Mouse (Mus musculus): Measurements from ENCODE around the gene Cenps. TPM values are rescaled to one million over a fixed set of nuclear protein-coding genes. Genes with fewer than 3 reads are reported as not detected.
A peak's percentile ranks its signal among the peaks of the same experiment; 100 is the strongest.

Cenps gene
- polyA plus RNA-seq, 1 experiment from 2014 or later = 35.1 TPM

GRCm38 (mm10) chr4:149154859-149155258 lies 17.4 kb upstream of the Cenps start:
- 97% methylated on average over 7 of the region's 7 CpGs for WGBS
- Histone ChIP-seq H3K4me3 (ENCODE audit: low read depth, low read length) (no peak overlapping the region), H3K9ac (replicated peaks; ENCODE audit: low read depth, low read length) (no peak overlapping the region), H3K27me3 (ENCODE audit: control insufficient read depth, insufficient read depth, low read length) (no peaks in the 10 kb centered on the region), H3K36me3 (ENCODE audit: control insufficient read depth, insufficient read depth, low read length) (peaks cover 87% of the 10 kb centered on the region), H3K4me1 (ENCODE audit: control insufficient read depth, insufficient read depth, low read length) (no peaks in the 10 kb centered on the region), H3K4me2 (replicated peaks; ENCODE audit: low read depth, low read length) (no peak overlapping the region), H3K27ac (ENCODE audit: low read length) (no peak overlapping the region), H3K9me3 (ENCODE audit: control insufficient read depth, low read depth, low read length) (no peaks in the 10 kb centered on the region)
- ATAC-seq (ENCODE audit: insufficient number of reproducible peaks, insufficient read depth, low FRiP score, low read depth) = no peak

- ATAC-seq (ENCODE audit: insufficient number of reproducible peaks, insufficient read depth, low FRiP score, low read depth) = no peak
- no peak overlapping the region for H3K9ac ChIP-seq (replicated peaks; ENCODE audit: low read depth, low read length)
- 89% methylated on average over 11 of the region's 11 CpGs for WGBS
- H3K4me1 ChIP-seq (ENCODE audit: control insufficient read depth, insufficient read depth, low read length) = peaks cover 5% of the 10 kb centered on the region; the same call in 1 of the 2 replicates
- H3K4me3 ChIP-seq (ENCODE audit: low read depth, low read length) = no peak overlapping the region
- no peak overlapping the region for H3K4me2 ChIP-seq (replicated peaks; ENCODE audit: low read depth, low read length)
- no peaks in the 10 kb centered on the region for H3K9me3 ChIP-seq (ENCODE audit: control insufficient read depth, low read depth, low read length)
- peaks cover 54% of the 10 kb centered on the region for H3K36me3 ChIP-seq (ENCODE audit: control insufficient read depth, insufficient read depth, low read length)
- H3K27ac ChIP-seq (ENCODE audit: low read length) = no peak overlapping the region
- H3K27me3 ChIP-seq (ENCODE audit: control insufficient read depth, insufficient read depth, low read length) = no peaks in the 10 kb centered on the region
Observed at GRCm38 (mm10) chr4:149150721-149151120, 13.3 kb upstream of the Cenps start.

- no peak overlapping the region for H3K27ac ChIP-seq (ENCODE audit: low read length)
- ATAC-seq (ENCODE audit: insufficient number of reproducible peaks, insufficient read depth, low FRiP score, low read depth) = no peak
- H3K9me3 ChIP-seq (ENCODE audit: control insufficient read depth, low read depth, low read length) = no peaks in the 10 kb centered on the region
- H3K4me1 ChIP-seq (ENCODE audit: control insufficient read depth, insufficient read depth, low read length) = peaks cover 5% of the 10 kb centered on the region; the same call in 1 of the 2 replicates
- no peaks in the 10 kb centered on the region for H3K27me3 ChIP-seq (ENCODE audit: control insufficient read depth, insufficient read depth, low read length)
- WGBS = 77% methylated on average over 11 of the region's 11 CpGs
- no peak overlapping the region for H3K4me2 ChIP-seq (replicated peaks; ENCODE audit: low read depth, low read length)
- H3K36me3 ChIP-seq (ENCODE audit: control insufficient read depth, insufficient read depth, low read length) = peaks cover 50% of the 10 kb centered on the region
- no peak overlapping the region for H3K4me3 ChIP-seq (ENCODE audit: low read depth, low read length)
- no peak overlapping the region for H3K9ac ChIP-seq (replicated peaks; ENCODE audit: low read depth, low read length)
Observed at GRCm38 (mm10) chr4:149150256-149150655, 12.8 kb upstream of the Cenps start.

- H3K27me3 ChIP-seq (ENCODE audit: control insufficient read depth, insufficient read depth, low read length) = no peaks in the 10 kb centered on the region
- H3K27ac ChIP-seq (ENCODE audit: low read length) = no peak overlapping the region
- no peak overlapping the region for H3K4me3 ChIP-seq (ENCODE audit: low read depth, low read length)
- no peak for ATAC-seq (ENCODE audit: insufficient number of reproducible peaks, insufficient read depth, low FRiP score, low read depth)
- WGBS = 69% methylated on average over 7 of the region's 7 CpGs
- H3K9me3 ChIP-seq (ENCODE audit: control insufficient read depth, low read depth, low read length) = no peaks in the 10 kb centered on the region
- peaks cover 5% of the 10 kb centered on the region; the same call in 1 of the 2 replicates for H3K4me1 ChIP-seq (ENCODE audit: control insufficient read depth, insufficient read depth, low read length)
- no peak overlapping the region for H3K4me2 ChIP-seq (replicated peaks; ENCODE audit: low read depth, low read length)
- H3K36me3 ChIP-seq (ENCODE audit: control insufficient read depth, insufficient read depth, low read length) = peaks cover 43% of the 10 kb centered on the region
- no peak overlapping the region for H3K9ac ChIP-seq (replicated peaks; ENCODE audit: low read depth, low read length)
Observed at GRCm38 (mm10) chr4:149149611-149150010, 12.2 kb upstream of the Cenps start.

GRCm38 (mm10) chr4:149149196-149149595 lies 11.8 kb upstream of the Cenps start:
- no peak overlapping the region for H3K4me3 ChIP-seq (ENCODE audit: low read depth, low read length)
- WGBS = 81% methylated on average over 9 of the region's 9 CpGs
- H3K27ac ChIP-seq (ENCODE audit: low read length) = no peak overlapping the region
- H3K9ac ChIP-seq (replicated peaks; ENCODE audit: low read depth, low read length) = no peak overlapping the region
- H3K27me3 ChIP-seq (ENCODE audit: control insufficient read depth, insufficient read depth, low read length) = no peaks in the 10 kb centered on the region
- ATAC-seq (ENCODE audit: insufficient number of reproducible peaks, insufficient read depth, low FRiP score, low read depth) = no peak
- peaks cover 5% of the 10 kb centered on the region; the same call in 1 of the 2 replicates for H3K4me1 ChIP-seq (ENCODE audit: control insufficient read depth, insufficient read depth, low read length)
- H3K9me3 ChIP-seq (ENCODE audit: control insufficient read depth, low read depth, low read length) = no peaks in the 10 kb centered on the region
- H3K36me3 ChIP-seq (ENCODE audit: control insufficient read depth, insufficient read depth, low read length) = peaks cover 39% of the 10 kb centered on the region
- H3K4me2 ChIP-seq (replicated peaks; ENCODE audit: low read depth, low read length) = no peak overlapping the region

GRCm38 (mm10) chr4:149148084-149148483 lies 10.7 kb upstream of the Cenps start:
- no peak for ATAC-seq (ENCODE audit: insufficient number of reproducible peaks, insufficient read depth, low FRiP score, low read depth)
- H3K4me3 ChIP-seq (ENCODE audit: low read depth, low read length) = no peak overlapping the region
- H3K27me3 ChIP-seq (ENCODE audit: control insufficient read depth, insufficient read depth, low read length) = no peaks in the 10 kb centered on the region
- H3K4me2 ChIP-seq (replicated peaks; ENCODE audit: low read depth, low read length) = no peak overlapping the region
- no peak overlapping the region for H3K9ac ChIP-seq (replicated peaks; ENCODE audit: low read depth, low read length)
- WGBS = 76% methylated on average over 4 of the region's 4 CpGs
- no peaks in the 10 kb centered on the region for H3K9me3 ChIP-seq (ENCODE audit: control insufficient read depth, low read depth, low read length)
- H3K36me3 ChIP-seq (ENCODE audit: control insufficient read depth, insufficient read depth, low read length) = peaks cover 28% of the 10 kb centered on the region
- peaks cover 5% of the 10 kb centered on the region; the same call in 1 of the 2 replicates for H3K4me1 ChIP-seq (ENCODE audit: control insufficient read depth, insufficient read depth, low read length)
- no peak overlapping the region; the same call in 1 of the 2 replicates for H3K27ac ChIP-seq (ENCODE audit: low read length)

- no peak overlapping the region; the same call in 1 of the 2 replicates for H3K27ac ChIP-seq (ENCODE audit: low read length)
- H3K9ac ChIP-seq (replicated peaks; ENCODE audit: low read depth, low read length) = no peak overlapping the region
- no peaks in the 10 kb centered on the region for H3K9me3 ChIP-seq (ENCODE audit: control insufficient read depth, low read depth, low read length)
- no peak overlapping the region for H3K4me2 ChIP-seq (replicated peaks; ENCODE audit: low read depth, low read length)
- ATAC-seq (ENCODE audit: insufficient number of reproducible peaks, insufficient read depth, low FRiP score, low read depth) = peak; percentile 47; the same call in 1 of the 2 replicates
- H3K4me1 ChIP-seq (ENCODE audit: control insufficient read depth, insufficient read depth, low read length) = peaks cover 5% of the 10 kb centered on the region; the same call in 1 of the 2 replicates
- H3K4me3 ChIP-seq (ENCODE audit: low read depth, low read length) = no peak overlapping the region
- H3K36me3 ChIP-seq (ENCODE audit: control insufficient read depth, insufficient read depth, low read length) = peaks cover 23% of the 10 kb centered on the region
- 74% methylated on average over 7 of the region's 7 CpGs for whole genome bisulfite sequencing
- H3K27me3 ChIP-seq (ENCODE audit: control insufficient read depth, insufficient read depth, low read length) = no peaks in the 10 kb centered on the region
Observed at GRCm38 (mm10) chr4:149147528-149147927, 10.1 kb upstream of the Cenps start.

- no peak overlapping the region for H3K4me3 ChIP-seq (ENCODE audit: low read depth, low read length)
- no peaks in the 10 kb centered on the region for H3K27me3 ChIP-seq (ENCODE audit: control insufficient read depth, insufficient read depth, low read length)
- no peak overlapping the region for H3K4me2 ChIP-seq (replicated peaks; ENCODE audit: low read depth, low read length)
- peaks cover 5% of the 10 kb centered on the region; the same call in 1 of the 2 replicates for H3K36me3 ChIP-seq (ENCODE audit: control insufficient read depth, insufficient read depth, low read length)
- no peak for ATAC-seq (ENCODE audit: insufficient number of reproducible peaks, insufficient read depth, low FRiP score, low read depth)
- H3K9me3 ChIP-seq (ENCODE audit: control insufficient read depth, low read depth, low read length) = no peaks in the 10 kb centered on the region
- H3K4me1 ChIP-seq (ENCODE audit: control insufficient read depth, insufficient read depth, low read length) = peaks cover 5% of the 10 kb centered on the region; the same call in 1 of the 2 replicates
- H3K27ac ChIP-seq (ENCODE audit: low read length) = no peak overlapping the region
- 60% methylated on average over 4 of the region's 4 CpGs for WGBS
- H3K9ac ChIP-seq (replicated peaks; ENCODE audit: low read depth, low read length) = no peak overlapping the region
Observed at GRCm38 (mm10) chr4:149145151-149145550, 7.7 kb upstream of the Cenps start.

GRCm38 (mm10) chr4:149144459-149144858 lies 7.0 kb upstream of the Cenps start:
- no peaks in the 10 kb centered on the region for H3K27me3 ChIP-seq (ENCODE audit: control insufficient read depth, insufficient read depth, low read length)
- H3K4me2 ChIP-seq (replicated peaks; ENCODE audit: low read depth, low read length) = no peak overlapping the region
- no peak overlapping the region for H3K4me3 ChIP-seq (ENCODE audit: low read depth, low read length)
- peak; percentile 81 for ATAC-seq (ENCODE audit: insufficient number of reproducible peaks, insufficient read depth, low FRiP score, low read depth)
- H3K27ac ChIP-seq (ENCODE audit: low read length) = no peak overlapping the region
- H3K9ac ChIP-seq (replicated peaks; ENCODE audit: low read depth, low read length) = no peak overlapping the region
- WGBS = 5% methylated on average over 3 of the region's 3 CpGs
- no peaks in the 10 kb centered on the region for H3K9me3 ChIP-seq (ENCODE audit: control insufficient read depth, low read depth, low read length)
- H3K4me1 ChIP-seq (ENCODE audit: control insufficient read depth, insufficient read depth, low read length) = peaks cover 5% of the 10 kb centered on the region; the same call in 1 of the 2 replicates
- no peaks in the 10 kb centered on the region for H3K36me3 ChIP-seq (ENCODE audit: control insufficient read depth, insufficient read depth, low read length)

Measured in stomach, embryonic 14.5 days (tissue).